Mouse (Mus musculus): ENCODE measurements around the gene Ccl22. TPM values are rescaled to one million over a fixed set of nuclear protein-coding genes. Genes with fewer than 3 reads are reported as not detected.

The Ccl22 gene
- polyA plus RNA-seq, 1 experiment from 2014 or later = not detected

DNA sequence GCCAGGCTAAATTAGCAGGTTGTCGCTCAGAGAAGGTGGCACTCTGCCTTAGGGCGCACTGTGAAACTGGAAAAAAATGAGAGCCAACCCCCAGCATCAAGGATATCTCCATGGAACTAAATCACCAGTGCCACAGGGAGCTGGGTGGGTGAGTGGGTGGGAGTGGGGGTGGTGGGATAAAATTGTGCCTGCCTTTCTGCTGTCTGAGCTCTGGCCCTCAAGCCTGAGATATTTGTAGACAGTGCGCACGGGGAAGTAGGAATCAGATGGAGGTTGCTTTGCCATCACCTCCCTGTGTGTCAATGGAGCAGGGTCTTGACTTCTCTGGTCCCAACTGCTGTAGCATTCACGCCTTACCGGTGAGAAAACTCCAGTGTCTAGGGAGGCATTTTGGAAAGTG lies 27.7 kb downstream of the Ccl22 start:
- Histone ChIP-seq H3K27ac (no peak overlapping the region), H3K4me3 (peak overlapping the region; percentile 69), H3K9me3 (no peaks in the 10 kb centered on the region), H3K36me3 (no peaks in the 10 kb centered on the region), H3K27me3 (ENCODE audit: insufficient read depth, poor library complexity, severe bottlenecking) (peaks cover 68% of the 10 kb centered on the region), H3K4me1 (replicated peaks) (peaks cover 40% of the 10 kb centered on the region)
- WGBS = 47% methylated on average over 6 of the region's 6 CpGs
- no peak for DNase-seq (ENCODE audit: low spot score)

- H3K4me1 ChIP-seq (replicated peaks) = peaks cover 46% of the 10 kb centered on the region
- no peaks in the 10 kb centered on the region for H3K36me3 ChIP-seq
- H3K4me3 ChIP-seq = peak overlapping the region; percentile 69
- 15% methylated on average over 12 of the region's 12 CpGs for WGBS
- DNase-seq (ENCODE audit: low spot score) = peak; percentile 17
- H3K9me3 ChIP-seq = no peaks in the 10 kb centered on the region
- peaks cover 68% of the 10 kb centered on the region for H3K27me3 ChIP-seq (ENCODE audit: insufficient read depth, poor library complexity, severe bottlenecking)
- no peak overlapping the region; the same call in 1 of the 2 replicates for H3K27ac ChIP-seq
These were observed 28.3 kb downstream of the Ccl22 start for GRCm38 (mm10) chr8:94773700-94774171.

- Histone ChIP-seq H3K4me1 (replicated peaks) (peaks cover 54% of the 10 kb centered on the region), H3K27me3 (ENCODE audit: insufficient read depth, poor library complexity, severe bottlenecking) (peaks cover 62% of the 10 kb centered on the region), H3K4me3 (no peak overlapping the region), H3K36me3 (no peaks in the 10 kb centered on the region), H3K9me3 (no peaks in the 10 kb centered on the region), H3K27ac (no peak overlapping the region)
- DNase-seq (ENCODE audit: low spot score) = no peak
- WGBS = 81% methylated on average over 1 of the region's 1 CpGs
These were observed 29.2 kb downstream of the Ccl22 start for GRCm38 (mm10) chr8:94774601-94775000.

DNA sequence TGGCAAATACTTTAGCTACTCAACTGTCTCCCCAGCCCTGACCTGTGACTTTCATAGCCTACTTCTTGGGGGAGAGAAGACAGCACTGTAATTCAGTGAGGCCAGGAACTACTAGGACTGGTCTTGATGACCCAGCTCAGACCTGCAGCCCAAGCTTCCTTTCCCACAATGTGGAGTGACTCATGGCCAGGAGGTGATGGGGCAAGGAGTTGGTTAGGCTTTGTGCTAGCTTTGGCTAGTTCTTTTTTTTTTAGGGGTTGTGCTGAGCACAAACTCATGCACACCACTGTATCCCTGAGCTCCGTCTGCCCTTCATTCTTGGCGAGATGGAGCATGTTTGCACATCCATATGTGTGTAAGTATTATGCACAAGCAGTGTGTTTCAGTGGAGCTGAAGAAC lies 31.0 kb downstream of the Ccl22 start:
- H3K36me3 ChIP-seq = no peaks in the 10 kb centered on the region
- no peaks in the 10 kb centered on the region for H3K9me3 ChIP-seq
- 92% methylated on average over 2 of the region's 2 CpGs for WGBS
- peaks cover 45% of the 10 kb centered on the region for H3K27me3 ChIP-seq (ENCODE audit: insufficient read depth, poor library complexity, severe bottlenecking)
- H3K27ac ChIP-seq = no peak overlapping the region
- peaks cover 55% of the 10 kb centered on the region for H3K4me1 ChIP-seq (replicated peaks)
- H3K4me3 ChIP-seq = no peak overlapping the region
- no peak for DNase-seq (ENCODE audit: low spot score)

GRCm38 (mm10) chr8:94778036-94778435 lies 32.6 kb downstream of the Ccl22 start:
- Histone ChIP-seq H3K36me3 (no peaks in the 10 kb centered on the region), H3K27ac (peak overlapping the region; percentile 64), H3K4me3 (no peak overlapping the region), H3K9me3 (no peaks in the 10 kb centered on the region), H3K4me1 (replicated peaks) (peaks cover 48% of the 10 kb centered on the region), H3K27me3 (ENCODE audit: insufficient read depth, poor library complexity, severe bottlenecking) (peaks cover 28% of the 10 kb centered on the region)
- WGBS = 68% methylated on average over 10 of the region's 10 CpGs
- no peak for DNase-seq (ENCODE audit: low spot score)

DNA sequence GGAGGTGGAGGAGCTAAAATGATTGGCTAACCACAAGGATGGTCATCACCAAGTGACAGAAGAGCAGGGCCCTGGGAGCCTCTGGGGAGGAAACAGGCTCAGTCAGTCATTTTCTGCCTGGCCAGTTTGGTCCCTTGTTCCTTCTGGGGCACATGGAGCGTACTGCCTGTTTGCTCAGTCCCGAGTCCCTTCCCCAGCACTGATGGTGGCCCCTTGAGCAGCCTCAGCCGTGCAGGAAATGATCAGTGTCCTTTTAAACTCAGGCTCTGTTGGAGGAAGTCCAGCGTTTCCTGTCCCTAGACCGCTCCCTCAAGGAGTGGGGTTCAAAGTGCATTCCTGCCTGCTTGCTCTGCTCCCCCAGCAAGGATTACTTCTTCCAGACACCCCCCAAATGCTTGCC lies 33.1 kb downstream of the Ccl22 start:
- H3K27ac ChIP-seq = peak overlapping the region; percentile 64
- DNase-seq (ENCODE audit: low spot score) = no peak
- H3K9me3 ChIP-seq = no peaks in the 10 kb centered on the region
- no peaks in the 10 kb centered on the region for H3K36me3 ChIP-seq
- 72% methylated on average over 5 of the region's 5 CpGs for WGBS
- H3K4me3 ChIP-seq = no peak overlapping the region
- H3K4me1 ChIP-seq (replicated peaks) = peaks cover 43% of the 10 kb centered on the region
- H3K27me3 ChIP-seq (ENCODE audit: insufficient read depth, poor library complexity, severe bottlenecking) = peaks cover 24% of the 10 kb centered on the region

DNA sequence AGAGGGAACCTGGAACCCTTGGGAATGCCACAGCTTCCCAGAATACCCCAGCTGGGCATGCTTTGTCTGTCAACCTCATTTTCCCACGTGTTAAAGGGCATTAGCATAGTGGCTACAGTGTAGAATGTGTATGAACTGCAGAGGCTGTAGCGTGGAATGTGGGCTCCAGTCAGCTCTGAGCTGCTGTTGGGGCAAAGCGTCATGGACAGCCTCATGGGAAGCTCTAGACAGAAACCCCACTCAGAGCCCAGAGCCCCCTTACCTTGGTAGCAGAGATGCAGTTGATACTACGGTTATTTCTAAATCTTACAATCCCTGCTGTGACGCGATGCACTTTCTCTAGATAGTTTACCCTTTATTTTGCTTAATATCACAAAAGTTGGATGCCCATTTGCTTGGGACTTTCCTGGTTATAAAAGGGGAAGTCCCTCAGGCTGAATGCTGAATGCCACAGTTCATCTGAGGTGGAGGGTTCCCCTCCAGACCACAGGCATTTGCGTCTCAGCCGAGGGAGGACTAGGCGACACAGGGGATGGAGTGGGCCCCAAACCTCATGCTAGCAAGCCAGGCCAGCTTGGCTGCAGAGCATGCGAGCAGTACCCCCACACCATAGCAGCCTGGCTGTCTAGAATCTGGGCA lies 33.6 kb downstream of the Ccl22 start:
- no peak overlapping the region for H3K4me3 ChIP-seq
- no peak for DNase-seq (ENCODE audit: low spot score)
- peak overlapping the region; percentile 64 for H3K27ac ChIP-seq
- no peaks in the 10 kb centered on the region for H3K36me3 ChIP-seq
- WGBS = 81% methylated on average over 10 of the region's 10 CpGs
- H3K27me3 ChIP-seq (ENCODE audit: insufficient read depth, poor library complexity, severe bottlenecking) = peaks cover 18% of the 10 kb centered on the region
- peaks cover 38% of the 10 kb centered on the region for H3K4me1 ChIP-seq (replicated peaks)
- no peaks in the 10 kb centered on the region for H3K9me3 ChIP-seq

DNA sequence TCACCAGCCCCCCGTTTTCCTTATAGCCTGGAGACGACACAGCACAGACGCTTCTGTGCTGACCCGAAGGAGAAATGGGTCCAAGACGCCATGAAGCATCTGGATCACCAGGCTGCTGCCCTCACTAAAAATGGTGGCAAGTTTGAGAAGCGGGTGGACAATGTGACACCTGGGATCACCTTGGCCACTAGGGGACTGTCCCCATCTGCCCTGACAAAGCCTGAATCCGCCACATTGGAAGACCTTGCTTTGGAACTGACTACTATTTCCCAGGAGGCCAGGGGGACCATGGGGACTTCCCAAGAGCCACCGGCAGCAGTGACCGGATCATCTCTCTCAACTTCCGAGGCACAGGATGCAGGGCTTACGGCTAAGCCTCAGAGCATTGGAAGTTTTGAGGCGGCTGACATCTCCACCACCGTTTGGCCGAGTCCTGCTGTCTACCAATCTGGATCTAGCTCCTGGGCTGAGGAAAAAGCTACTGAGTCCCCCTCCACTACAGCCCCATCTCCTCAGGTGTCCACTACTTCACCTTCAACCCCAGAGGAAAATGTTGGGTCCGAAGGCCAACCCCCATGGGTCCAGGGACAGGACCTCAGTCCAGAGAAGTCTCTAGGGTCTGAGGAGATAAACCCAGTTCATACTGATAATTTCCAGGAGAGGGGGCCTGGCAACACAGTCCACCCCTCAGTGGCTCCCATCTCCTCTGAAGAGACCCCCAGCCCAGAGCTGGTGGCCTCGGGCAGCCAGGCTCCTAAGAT lies 34.3 kb downstream of the Ccl22 start:
- no peak overlapping the region for H3K4me3 ChIP-seq
- peaks cover 36% of the 10 kb centered on the region for H3K4me1 ChIP-seq (replicated peaks)
- H3K9me3 ChIP-seq = no peaks in the 10 kb centered on the region
- no peak overlapping the region for H3K27ac ChIP-seq
- 92% methylated on average over 16 of the region's 16 CpGs for WGBS
- H3K36me3 ChIP-seq = no peaks in the 10 kb centered on the region
- peaks cover 11% of the 10 kb centered on the region for H3K27me3 ChIP-seq (ENCODE audit: insufficient read depth, poor library complexity, severe bottlenecking)
- no peak for DNase-seq (ENCODE audit: low spot score)

DNA sequence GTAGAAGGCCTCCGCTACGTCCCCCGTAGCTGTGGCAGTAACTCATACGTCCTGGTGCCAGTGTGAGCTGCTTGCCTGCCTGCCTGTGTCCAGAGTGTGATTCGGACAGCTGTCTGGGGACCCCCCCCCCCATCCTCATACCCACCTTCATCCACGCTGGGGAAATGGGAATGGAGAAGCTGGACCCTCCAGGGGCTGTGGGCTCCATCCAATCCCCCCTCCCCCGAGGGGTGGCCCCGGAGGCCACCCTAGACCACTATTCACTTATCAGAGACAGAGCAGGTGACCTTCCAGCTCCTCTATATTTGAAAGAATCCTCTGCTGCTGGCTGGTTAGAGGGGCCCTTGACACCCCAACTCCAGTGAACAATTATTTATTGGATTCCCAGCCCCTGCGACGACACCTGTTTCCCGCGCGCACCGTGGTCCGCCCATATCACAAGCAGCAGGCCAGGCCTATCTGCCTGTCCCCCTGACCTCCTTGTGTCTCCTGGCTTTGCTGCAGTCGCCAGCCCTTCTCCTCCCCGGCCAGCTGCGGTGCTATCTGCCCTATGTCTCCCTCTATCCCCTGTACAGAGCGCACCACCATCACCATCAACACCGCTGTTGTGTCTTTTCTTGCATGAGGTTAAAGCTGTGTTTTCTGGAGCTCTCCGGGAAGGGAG lies 35.2 kb downstream of the Ccl22 start:
- Histone ChIP-seq H3K4me3 (no peak overlapping the region), H3K27ac (no peak overlapping the region; the same call in 1 of the 2 replicates), H3K9me3 (no peaks in the 10 kb centered on the region), H3K27me3 (ENCODE audit: insufficient read depth, poor library complexity, severe bottlenecking) (0 out of 2 replicates have a peak, but pooled peaks cover 8% of the 10 kb centered on the region), H3K4me1 (replicated peaks) (peaks cover 36% of the 10 kb centered on the region), H3K36me3 (no peaks in the 10 kb centered on the region)
- WGBS = 82% methylated on average over 21 of the region's 21 CpGs
- no peak for DNase-seq (ENCODE audit: low spot score)

DNA sequence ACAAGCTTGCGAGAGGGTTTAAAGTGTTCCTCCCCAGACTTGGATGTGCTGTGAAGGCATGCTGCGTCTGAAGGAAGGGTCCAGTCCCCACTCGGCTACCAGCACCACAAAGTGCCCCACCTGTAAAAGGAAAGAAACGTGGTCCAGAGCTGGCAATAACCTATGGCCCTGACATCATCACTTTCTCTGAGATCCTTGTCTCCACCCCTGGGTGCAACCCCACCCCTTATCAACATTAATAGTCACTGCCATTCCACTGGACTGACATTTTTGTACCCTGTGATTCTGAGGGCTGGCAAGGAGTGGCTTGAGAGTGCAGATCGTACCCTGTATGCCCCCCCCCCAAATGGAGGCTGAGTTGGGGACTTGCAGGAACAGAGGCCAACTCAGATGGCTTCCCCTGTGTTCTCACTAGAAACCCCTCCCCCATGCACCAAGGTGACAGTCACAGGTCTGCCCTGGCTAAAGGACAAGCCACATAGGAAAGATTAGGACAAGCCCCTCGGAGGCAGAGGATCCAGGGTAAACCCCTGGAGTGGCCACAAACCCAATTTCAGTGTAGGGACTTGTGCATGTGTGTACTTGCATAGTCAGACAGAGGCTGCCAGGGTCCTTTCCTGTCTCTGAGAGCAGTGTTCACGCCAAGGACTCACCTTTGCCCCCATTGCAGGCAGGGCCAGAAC lies 35.9 kb downstream of the Ccl22 start:
- Histone ChIP-seq H3K4me3 (0 out of 2 replicates have a peak overlapping the region, but pooled peaks have one; percentile 20), H3K27me3 (ENCODE audit: insufficient read depth, poor library complexity, severe bottlenecking) (0 out of 2 replicates have a peak, but pooled peaks cover 1% of the 10 kb centered on the region), H3K27ac (0 out of 2 replicates have a peak overlapping the region, but pooled peaks have one; percentile 45), H3K36me3 (no peaks in the 10 kb centered on the region), H3K4me1 (replicated peaks) (peaks cover 36% of the 10 kb centered on the region), H3K9me3 (no peaks in the 10 kb centered on the region)
- DNase-seq (ENCODE audit: low spot score) = no peak
- 61% methylated on average over 7 of the region's 7 CpGs for WGBS

DNA sequence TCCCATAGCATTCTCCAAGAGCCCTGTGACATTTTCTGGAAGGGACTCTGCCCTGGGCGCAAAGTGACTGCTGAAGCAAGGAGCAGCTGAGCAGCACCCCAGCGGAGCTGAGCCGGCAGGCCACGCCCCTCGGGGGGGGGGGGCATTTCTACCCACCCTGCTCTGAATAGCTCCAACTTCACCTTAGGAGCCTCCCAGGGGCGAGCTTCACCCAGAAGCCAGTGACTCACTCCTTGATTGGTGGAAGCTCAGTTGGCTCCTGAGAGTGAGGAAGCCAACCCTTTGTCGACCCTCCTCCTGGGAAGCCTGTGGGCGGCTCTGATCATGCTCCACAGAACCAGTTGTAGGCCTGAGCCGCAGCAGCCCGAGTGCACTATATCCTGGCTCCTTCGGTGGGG lies 36.4 kb downstream of the Ccl22 start:
- 0 out of 2 replicates have a peak overlapping the region, but pooled peaks have one; percentile 45 for H3K27ac ChIP-seq
- H3K4me1 ChIP-seq (replicated peaks) = peaks cover 36% of the 10 kb centered on the region
- no peaks in the 10 kb centered on the region for H3K36me3 ChIP-seq
- WGBS = 8% methylated on average over 11 of the region's 11 CpGs
- 0 out of 2 replicates have a peak overlapping the region, but pooled peaks have one; percentile 20 for H3K4me3 ChIP-seq
- H3K27me3 ChIP-seq (ENCODE audit: insufficient read depth, poor library complexity, severe bottlenecking) = no peaks in the 10 kb centered on the region
- H3K9me3 ChIP-seq = no peaks in the 10 kb centered on the region
- peak; percentile 22 for DNase-seq (ENCODE audit: low spot score)

GRCm38 (mm10) chr8:94783890-94784289 lies 38.5 kb downstream of the Ccl22 start:
- Histone ChIP-seq H3K36me3 (no peaks in the 10 kb centered on the region), H3K9me3 (no peaks in the 10 kb centered on the region), H3K27me3 (ENCODE audit: insufficient read depth, poor library complexity, severe bottlenecking) (no peaks in the 10 kb centered on the region), H3K27ac (no peak overlapping the region), H3K4me1 (replicated peaks) (peaks cover 22% of the 10 kb centered on the region), H3K4me3 (no peak overlapping the region)
- 80% methylated on average over 4 of the region's 4 CpGs for WGBS
- DNase-seq (ENCODE audit: low spot score) = no peak
